Mouse (Mus musculus) neural tube, embryonic 13.5 days (tissue): ENCODE data around the gene Zfp488. TPM values are rescaled to one million over a fixed set of nuclear protein-coding genes. Genes with fewer than 3 reads are reported as not detected.

Experiments used
- ATAC-seq: fragments of 200-750 bp; cut with Nextera tagmentation; 2 replicates; pipeline ENCODE4 v1.8.0; 2017; ENCODE audit warnings: low read depth, mild to moderate bottlenecking, moderate TSS enrichment, moderate library complexity
- H3K27ac ChIP-seq: fragments of 300-500 bp; sonication (generic); replicated peaks from 2 replicates; pipeline ENCODE4 v1.5.1; 2015; ENCODE audit warnings: moderate library complexity, mild to moderate bottlenecking, inconsistent platforms
- H3K27me3 ChIP-seq: fragments of 300-500 bp; sonication (generic); 2 replicates; pipeline ENCODE4 v1.6.1; 2015; ENCODE audit warnings: mild to moderate bottlenecking, inconsistent platforms
- H3K36me3 ChIP-seq: fragments of 300-500 bp; sonication (generic); 2 replicates; pipeline ENCODE4 v1.6.1; 2015; ENCODE audit warnings: mild to moderate bottlenecking, inconsistent platforms
- H3K4me1 ChIP-seq: fragments of 300-500 bp; sonication (generic); replicated peaks from 2 replicates; pipeline ENCODE4 v1.6.1; 2015; ENCODE audit warnings: inconsistent platforms
- H3K4me2 ChIP-seq: fragments of 300-500 bp; sonication (generic); 2 replicates; pipeline ENCODE4 v1.6.1; 2015; ENCODE audit warnings: inconsistent platforms, mild to moderate bottlenecking, moderate library complexity
- H3K4me3 ChIP-seq: fragments of 300-500 bp; sonication (generic); 2 replicates; pipeline ENCODE4 v1.5.1; 2015; ENCODE audit warnings: mild to moderate bottlenecking, inconsistent platforms
- H3K9ac ChIP-seq: fragments of 300-500 bp; sonication (generic); 2 replicates; pipeline ENCODE4 v1.6.1; 2015; ENCODE audit warnings: moderate library complexity, mild to moderate bottlenecking, inconsistent platforms
- H3K9me3 ChIP-seq: fragments of 300-500 bp; sonication (generic); 2 replicates; pipeline ENCODE4 v1.6.1; 2016; ENCODE audit warnings: inconsistent platforms
- WGBS: fragments of 180-500 bp; shearing (Covaris S2); methylation state at CpG from one replicate; pipeline ENCODE4 v1.1.7; 2015; 5-methylcytosine and 5-hydroxymethylcytosine counted together
- polyA plus RNA-seq: library from polyadenylated mRNA; unstranded; fragments of >200 nt; fragmentation: Nextera tagmentation; extraction: Ambion mirVana; gene quantifications from 2 replicates; pipeline ENCODE4 v1.2.1, GENCODE M21; 2015

The Zfp488 gene
- polyA plus RNA-seq, 1 experiment from 2014 or later, result 0.33 TPM

- Histone ChIP-seq H3K9ac (no peak overlapping the region), H3K36me3 (no peaks in the 10 kb centered on the region), H3K4me2 (no peak overlapping the region), H3K9me3 (no peaks in the 10 kb centered on the region), H3K27me3 (no peaks in the 10 kb centered on the region), H3K4me1 (no peaks in the 10 kb centered on the region), H3K4me3 (no peak overlapping the region), H3K27ac (no peak overlapping the region)
- 54% methylated on average over 3 of the region's 3 CpGs for WGBS
- ATAC-seq, result no peak
Measured at GRCm38 (mm10) chr14:33989201-33989600, 10.6 kb upstream of the Zfp488 start.

- Histone ChIP-seq H3K4me1 (peaks cover 13% of the 10 kb centered on the region), H3K27me3 (peaks cover 15% of the 10 kb centered on the region), H3K4me2 (peak overlapping the region; percentile 65), H3K36me3 (no peaks in the 10 kb centered on the region), H3K9ac (no peak overlapping the region), H3K27ac (no peak overlapping the region), H3K9me3 (no peaks in the 10 kb centered on the region), H3K4me3 (no peak overlapping the region)
- no peak for ATAC-seq
- WGBS, result 39% methylated on average over 7 of the region's 7 CpGs
Measured at GRCm38 (mm10) chr14:33977748-33978147, 816 bp downstream of the Zfp488 start.

GRCm38 (mm10) chr14:33974752-33975151 lies 3.8 kb downstream of the Zfp488 start:
- peaks cover 15% of the 10 kb centered on the region for H3K27me3 ChIP-seq
- no peak overlapping the region for H3K4me3 ChIP-seq
- H3K4me2 ChIP-seq, result no peak overlapping the region
- WGBS, result 42% methylated on average over 5 of the region's 5 CpGs
- ATAC-seq, result no peak
- H3K9ac ChIP-seq, result no peak overlapping the region
- H3K9me3 ChIP-seq, result no peaks in the 10 kb centered on the region
- no peaks in the 10 kb centered on the region for H3K36me3 ChIP-seq
- peaks cover 13% of the 10 kb centered on the region for H3K4me1 ChIP-seq
- H3K27ac ChIP-seq, result no peak overlapping the region

GRCm38 (mm10) chr14:33972679-33973078 lies 5.9 kb downstream of the Zfp488 start:
- Histone ChIP-seq H3K4me3 (no peak overlapping the region), H3K9ac (no peak overlapping the region), H3K4me2 (no peak overlapping the region), H3K27ac (no peak overlapping the region), H3K4me1 (0 out of 2 replicates have a peak, but pooled peaks cover under 1% of the 10 kb centered on the region), H3K9me3 (no peaks in the 10 kb centered on the region), H3K27me3 (peaks cover 2% of the 10 kb centered on the region; the same call in 1 of the 2 replicates), H3K36me3 (no peaks in the 10 kb centered on the region)
- WGBS, result 54% methylated on average over 7 of the region's 7 CpGs
- ATAC-seq, result no peak

GRCm38 (mm10) chr14:33965675-33966074 lies 12.9 kb downstream of the Zfp488 start:
- Histone ChIP-seq H3K9me3 (no peaks in the 10 kb centered on the region), H3K27me3 (no peaks in the 10 kb centered on the region), H3K9ac (no peak overlapping the region), H3K4me3 (no peak overlapping the region), H3K4me1 (no peaks in the 10 kb centered on the region), H3K27ac (no peak overlapping the region), H3K4me2 (no peak overlapping the region), H3K36me3 (no peaks in the 10 kb centered on the region)
- no peak for ATAC-seq
- 62% methylated on average over 7 of the region's 7 CpGs for WGBS

- Histone ChIP-seq H3K4me2 (no peak overlapping the region), H3K27me3 (no peaks in the 10 kb centered on the region), H3K27ac (no peak overlapping the region), H3K9me3 (no peaks in the 10 kb centered on the region), H3K4me3 (no peak overlapping the region), H3K9ac (no peak overlapping the region), H3K36me3 (no peaks in the 10 kb centered on the region), H3K4me1 (no peaks in the 10 kb centered on the region)
- WGBS, result 20% methylated on average over 9 of the region's 9 CpGs
- ATAC-seq, result no peak
Measured at GRCm38 (mm10) chr14:33959341-33959740, 19.2 kb downstream of the Zfp488 start.

GRCm38 (mm10) chr14:33958841-33959240 lies 19.7 kb downstream of the Zfp488 start:
- Histone ChIP-seq H3K9ac (no peak overlapping the region), H3K27ac (no peak overlapping the region), H3K4me1 (no peaks in the 10 kb centered on the region), H3K4me3 (no peak overlapping the region), H3K9me3 (no peaks in the 10 kb centered on the region), H3K27me3 (no peaks in the 10 kb centered on the region), H3K36me3 (no peaks in the 10 kb centered on the region), H3K4me2 (no peak overlapping the region)
- 78% methylated on average over 3 of the region's 3 CpGs for WGBS
- no peak for ATAC-seq

- WGBS, result 85% methylated on average over 4 of the region's 4 CpGs
- no peak overlapping the region for H3K4me3 ChIP-seq
- no peak overlapping the region for H3K9ac ChIP-seq
- no peak for ATAC-seq
- no peaks in the 10 kb centered on the region for H3K9me3 ChIP-seq
- no peaks in the 10 kb centered on the region for H3K4me1 ChIP-seq
- no peaks in the 10 kb centered on the region for H3K27me3 ChIP-seq
- no peak overlapping the region for H3K4me2 ChIP-seq
- H3K36me3 ChIP-seq, result no peaks in the 10 kb centered on the region
- H3K27ac ChIP-seq, result no peak overlapping the region
Measured at GRCm38 (mm10) chr14:33958186-33958585, 20.4 kb downstream of the Zfp488 start.

GRCm38 (mm10) chr14:33956055-33956454 lies 22.5 kb downstream of the Zfp488 start:
- Histone ChIP-seq H3K9ac (no peak overlapping the region), H3K4me3 (no peak overlapping the region), H3K4me2 (no peak overlapping the region), H3K27me3 (no peaks in the 10 kb centered on the region), H3K9me3 (no peaks in the 10 kb centered on the region), H3K36me3 (no peaks in the 10 kb centered on the region), H3K27ac (no peak overlapping the region), H3K4me1 (no peaks in the 10 kb centered on the region)
- ATAC-seq, result no peak
- WGBS, result 82% methylated on average over 13 of the region's 13 CpGs

GRCm38 (mm10) chr14:33953761-33954160 lies 24.8 kb downstream of the Zfp488 start, which contains the start of gene Rbp3:
Gene Rbp3, plus strand, starts transcription at chr14:33954003.
- ATAC-seq, result no peak
- H3K4me2 ChIP-seq, result no peak within 1 kb of the TSS
- no peaks in the 10 kb centered on the region for H3K36me3 ChIP-seq
- H3K4me1 ChIP-seq, result no peaks in the 10 kb centered on the region
- H3K27ac ChIP-seq, result no peak within 1 kb of the TSS
- H3K9me3 ChIP-seq, result no peaks in the 10 kb centered on the region
- H3K27me3 ChIP-seq, result no peaks in the 10 kb centered on the region
- no peak within 1 kb of the TSS for H3K4me3 ChIP-seq
- H3K9ac ChIP-seq, result no peak within 1 kb of the TSS
- 93% methylated on average over 5 of the region's 5 CpGs for WGBS

GRCm38 (mm10) chr14:33952233-33952981 lies 26.2 kb downstream of the Zfp488 start:
- no peak for ATAC-seq
- Histone ChIP-seq H3K27ac (no peak overlapping the region), H3K9ac (no peak overlapping the region), H3K4me1 (no peaks in the 10 kb centered on the region), H3K9me3 (no peaks in the 10 kb centered on the region), H3K36me3 (no peaks in the 10 kb centered on the region), H3K4me2 (no peak overlapping the region), H3K4me3 (no peak overlapping the region), H3K27me3 (no peaks in the 10 kb centered on the region)
- 68% methylated on average over 6 of the region's 6 CpGs for WGBS

GRCm38 (mm10) chr14:33946125-33946524 lies 32.4 kb downstream of the Zfp488 start:
- Histone ChIP-seq H3K4me3 (no peak overlapping the region), H3K4me2 (no peak overlapping the region), H3K9me3 (no peaks in the 10 kb centered on the region), H3K27ac (no peak overlapping the region), H3K4me1 (no peaks in the 10 kb centered on the region), H3K27me3 (no peaks in the 10 kb centered on the region), H3K36me3 (no peaks in the 10 kb centered on the region), H3K9ac (no peak overlapping the region)
- WGBS, result 87% methylated on average over 6 of the region's 6 CpGs
- no peak for ATAC-seq

GRCm38 (mm10) chr14:33942222-33942621 lies 36.3 kb downstream of the Zfp488 start:
- Histone ChIP-seq H3K27me3 (no peaks in the 10 kb centered on the region), H3K36me3 (no peaks in the 10 kb centered on the region), H3K27ac (no peak overlapping the region), H3K9me3 (no peaks in the 10 kb centered on the region), H3K9ac (no peak overlapping the region), H3K4me3 (no peak overlapping the region), H3K4me1 (peaks cover 3% of the 10 kb centered on the region), H3K4me2 (no peak overlapping the region)
- no peak for ATAC-seq
- 86% methylated on average over 5 of the region's 5 CpGs for WGBS
